Mouse (Mus musculus): ENCODE results near the gene Gm21117.
"Not testable (repeated sequence)": the region's sequence is repeated elsewhere in the genome, so short reads cannot be mapped to it uniquely, and the experiment has no call there.

Gene Gm21117

DNA sequence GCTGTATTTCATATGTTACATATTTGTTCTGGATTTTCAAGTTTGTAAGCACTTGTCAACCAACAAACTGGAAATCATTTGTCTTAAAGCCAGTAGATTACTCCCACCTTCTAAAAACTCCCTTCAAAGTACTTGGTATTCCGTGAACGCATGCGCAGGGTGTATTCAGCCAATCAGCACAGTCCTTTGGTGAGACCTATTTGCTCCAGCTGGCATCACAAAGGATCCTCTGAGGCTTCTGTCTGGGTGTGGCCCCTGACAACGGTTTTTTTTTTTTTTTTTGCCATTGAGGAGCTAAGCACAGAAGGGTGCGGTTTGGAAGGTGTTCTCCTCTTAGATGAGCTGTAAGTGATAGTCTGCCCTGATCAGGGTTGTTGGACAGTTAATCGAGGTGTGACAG lies at the start of gene Gm21117:
Gene Gm21117, plus strand, starts transcription at position 301 of the 400 bp plus-strand sequence.
- TF ChIP-seq GATA4 (IDR thresholded peaks at IDR 0.05; ENCODE audit: insufficient replicate concordance, low read length): not testable (repeated sequence)
